Mouse (Mus musculus): ENCODE data around the gene Bri3bp.
"Not testable (repeated sequence)": the region's sequence is repeated elsewhere in the genome, so short reads cannot be mapped to it uniquely, and the experiment has no call there.

The Bri3bp gene

DNA sequence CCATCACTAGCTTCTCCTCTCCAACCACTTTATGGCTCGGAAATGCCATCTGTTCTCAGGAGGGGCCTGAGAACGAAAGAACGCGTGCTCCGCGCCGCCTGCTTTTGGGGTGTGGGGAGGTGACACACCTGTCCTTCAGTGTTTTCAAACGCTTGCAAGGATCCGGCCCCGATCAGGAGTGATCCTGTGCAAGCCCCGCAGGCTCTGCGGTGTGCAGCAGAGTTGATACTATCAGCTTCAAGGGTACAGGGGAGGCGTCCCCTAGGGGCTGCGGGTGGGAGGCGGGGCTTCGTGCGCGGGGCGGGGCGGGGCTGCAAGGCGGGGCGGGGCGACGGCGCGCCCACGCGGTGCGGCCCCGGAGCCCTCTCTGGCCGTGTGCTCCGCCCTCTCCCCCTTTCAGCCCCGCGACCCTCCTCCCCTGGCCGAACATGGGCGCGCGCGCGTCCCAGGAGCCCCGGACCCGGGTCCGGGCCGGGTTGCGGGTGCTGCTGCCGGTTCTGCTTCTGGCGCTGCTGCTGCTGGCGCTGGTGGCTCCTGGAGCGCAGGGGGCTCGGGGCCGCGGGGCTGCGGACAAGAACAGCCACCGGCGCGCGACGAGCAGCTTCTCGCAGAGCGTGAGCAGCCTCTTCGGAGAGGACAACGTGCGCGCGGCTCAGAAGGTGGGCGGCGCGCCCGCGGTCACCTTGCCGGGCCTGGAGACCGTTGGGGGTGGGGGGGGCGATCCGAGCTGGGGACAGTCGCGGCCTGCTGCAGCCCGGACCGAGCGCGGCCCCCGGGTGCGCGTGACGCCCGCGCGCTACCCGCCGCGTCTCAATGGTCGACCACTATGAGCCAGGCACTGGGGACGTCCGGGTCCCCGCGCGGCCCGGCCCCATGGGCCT lies at the start of gene Bri3bp:
Gene Bri3bp, plus strand, starts transcription at position 335 of the 881 bp plus-strand sequence.
- DNase-seq (ENCODE audit: low spot score) = no peak

DNA sequence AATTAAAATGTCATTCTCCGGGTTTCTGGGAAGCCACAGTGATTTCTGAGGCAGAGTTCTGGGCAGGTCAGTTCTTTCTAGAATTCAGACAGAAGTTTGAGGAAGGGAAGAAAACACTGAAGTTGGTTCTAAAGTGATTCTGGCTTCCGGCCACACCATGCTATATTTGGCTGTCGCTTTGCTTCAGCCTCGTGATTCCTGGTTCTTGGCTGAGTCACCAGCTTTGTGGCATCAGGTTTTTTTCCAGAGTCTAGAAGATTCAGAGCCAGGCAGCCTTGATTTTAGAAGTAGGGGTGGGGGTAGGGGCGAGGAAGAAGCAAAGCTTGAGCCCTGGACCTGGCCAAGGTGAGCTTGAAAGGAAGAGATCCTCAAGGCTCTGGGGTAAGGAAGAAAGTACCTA lies 49.8 kb upstream of the Bri3bp start:
- DNase-seq (ENCODE audit: low spot score) = peak; percentile 79

GRCm38 (mm10) chr5:125392176-125392575 lies 49.2 kb upstream of the Bri3bp start:
- DNase-seq (ENCODE audit: low spot score) = not testable (repeated sequence)

- no peak for DNase-seq (ENCODE audit: low spot score)
Observed at GRCm38 (mm10) chr5:125392618-125392976, 48.8 kb upstream of the Bri3bp start.

DNA sequence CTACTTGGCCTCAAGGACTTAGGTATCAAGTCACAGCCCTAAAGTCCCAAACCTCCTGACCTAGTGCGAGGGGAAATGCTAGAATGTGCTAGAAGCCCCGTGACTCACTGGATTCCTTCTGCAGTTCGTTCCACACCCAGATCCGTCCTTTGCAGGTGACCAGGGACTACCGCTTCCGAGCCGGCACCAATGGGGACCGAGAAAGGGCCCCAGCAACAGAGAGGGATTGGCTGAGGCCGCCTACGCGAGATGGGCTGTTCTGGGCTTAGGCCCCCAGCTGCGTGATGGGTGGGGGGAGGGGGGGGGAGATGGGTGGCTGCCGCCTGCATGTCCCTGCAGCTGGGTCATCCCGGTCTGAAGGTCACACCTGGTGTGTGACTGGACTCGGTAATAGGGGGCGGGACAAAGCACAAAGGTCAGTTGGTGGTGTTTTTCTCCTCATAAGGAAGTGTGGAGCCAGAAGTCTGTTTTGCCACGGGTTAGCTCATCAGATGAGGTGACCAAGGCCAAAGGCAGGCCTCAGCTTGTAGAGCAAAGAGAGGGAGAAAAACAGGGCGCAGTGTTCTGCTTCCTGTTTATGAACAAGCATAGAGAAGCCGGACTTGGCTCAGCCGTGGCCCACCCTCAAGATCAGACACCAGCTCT lies 48.3 kb upstream of the Bri3bp start:
- peak; percentile 96 for DNase-seq (ENCODE audit: low spot score)

DNA sequence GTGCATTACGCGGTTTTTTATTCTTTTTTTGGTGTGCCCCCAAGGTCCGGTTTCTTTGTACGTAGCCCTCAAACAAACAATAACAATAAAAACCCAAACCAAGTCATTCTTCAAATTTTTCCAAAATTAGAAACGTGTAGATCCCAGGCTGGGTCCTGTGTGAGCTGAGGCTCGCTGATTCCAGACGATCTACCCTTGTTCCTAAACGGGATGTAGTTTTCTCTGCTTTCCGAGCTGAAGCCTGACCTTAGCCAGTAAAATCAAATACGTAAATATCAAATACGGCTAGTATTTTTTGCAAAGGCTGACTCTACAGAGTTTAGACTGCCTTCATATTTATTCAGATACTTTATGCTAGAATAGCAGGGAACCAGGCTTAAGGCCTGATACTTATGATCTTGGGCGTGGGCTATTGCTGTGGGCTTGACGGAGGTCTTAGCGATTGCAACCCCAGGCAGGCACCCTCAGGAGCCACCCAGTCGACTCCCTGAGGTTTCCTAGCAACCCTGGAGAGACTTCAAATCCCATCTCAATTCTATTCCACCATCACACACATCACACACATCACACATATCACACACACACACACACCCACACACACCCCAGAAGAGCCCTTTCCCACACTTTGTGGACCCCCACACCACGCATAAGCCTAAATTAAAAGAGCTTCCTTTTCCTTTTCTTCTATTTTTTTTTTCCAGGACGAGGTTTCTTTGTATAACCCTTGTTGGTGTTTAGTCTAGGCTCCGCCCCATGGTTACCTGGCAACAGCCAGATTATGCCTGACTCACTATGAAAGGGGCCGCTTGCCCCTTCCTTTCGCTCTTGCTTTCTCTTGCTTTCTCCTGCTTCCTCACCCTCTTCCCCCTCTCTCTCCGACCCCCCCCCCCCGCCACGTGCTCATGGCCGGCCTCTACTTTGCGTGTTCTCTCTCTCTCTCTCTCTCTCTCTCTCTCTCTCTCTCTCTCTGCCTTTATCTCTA lies 47.5 kb upstream of the Bri3bp start:
- no peak for DNase-seq (ENCODE audit: low spot score)

DNA sequence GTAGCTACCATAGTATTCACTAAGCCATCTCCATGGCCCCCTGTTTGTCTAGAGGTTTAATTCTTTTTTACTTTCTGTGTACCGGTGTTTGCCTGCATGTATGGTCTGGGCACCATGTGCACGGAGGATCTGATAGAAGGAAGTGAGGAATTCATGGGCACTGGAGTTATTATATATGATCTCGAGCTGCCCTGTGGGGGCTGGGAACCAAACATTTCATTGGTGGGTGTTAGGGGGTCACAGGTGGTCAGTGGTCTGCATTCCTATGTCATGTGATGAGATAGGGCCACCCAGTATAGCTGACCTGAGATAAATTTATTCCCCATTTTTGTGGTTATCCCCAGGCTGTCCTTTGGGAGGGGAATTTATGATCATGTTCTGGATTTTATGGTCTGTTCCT lies 46.4 kb upstream of the Bri3bp start:
- no peak for DNase-seq (ENCODE audit: low spot score)

- no peak for DNase-seq (ENCODE audit: low spot score)
Observed at GRCm38 (mm10) chr5:125400903-125401302, 40.5 kb upstream of the Bri3bp start.

- no peak for DNase-seq (ENCODE audit: low spot score)
Observed at GRCm38 (mm10) chr5:125402476-125402875, 38.9 kb upstream of the Bri3bp start.

GRCm38 (mm10) chr5:125402991-125403390 lies 38.4 kb upstream of the Bri3bp start:
- no peak for DNase-seq (ENCODE audit: low spot score)

DNA sequence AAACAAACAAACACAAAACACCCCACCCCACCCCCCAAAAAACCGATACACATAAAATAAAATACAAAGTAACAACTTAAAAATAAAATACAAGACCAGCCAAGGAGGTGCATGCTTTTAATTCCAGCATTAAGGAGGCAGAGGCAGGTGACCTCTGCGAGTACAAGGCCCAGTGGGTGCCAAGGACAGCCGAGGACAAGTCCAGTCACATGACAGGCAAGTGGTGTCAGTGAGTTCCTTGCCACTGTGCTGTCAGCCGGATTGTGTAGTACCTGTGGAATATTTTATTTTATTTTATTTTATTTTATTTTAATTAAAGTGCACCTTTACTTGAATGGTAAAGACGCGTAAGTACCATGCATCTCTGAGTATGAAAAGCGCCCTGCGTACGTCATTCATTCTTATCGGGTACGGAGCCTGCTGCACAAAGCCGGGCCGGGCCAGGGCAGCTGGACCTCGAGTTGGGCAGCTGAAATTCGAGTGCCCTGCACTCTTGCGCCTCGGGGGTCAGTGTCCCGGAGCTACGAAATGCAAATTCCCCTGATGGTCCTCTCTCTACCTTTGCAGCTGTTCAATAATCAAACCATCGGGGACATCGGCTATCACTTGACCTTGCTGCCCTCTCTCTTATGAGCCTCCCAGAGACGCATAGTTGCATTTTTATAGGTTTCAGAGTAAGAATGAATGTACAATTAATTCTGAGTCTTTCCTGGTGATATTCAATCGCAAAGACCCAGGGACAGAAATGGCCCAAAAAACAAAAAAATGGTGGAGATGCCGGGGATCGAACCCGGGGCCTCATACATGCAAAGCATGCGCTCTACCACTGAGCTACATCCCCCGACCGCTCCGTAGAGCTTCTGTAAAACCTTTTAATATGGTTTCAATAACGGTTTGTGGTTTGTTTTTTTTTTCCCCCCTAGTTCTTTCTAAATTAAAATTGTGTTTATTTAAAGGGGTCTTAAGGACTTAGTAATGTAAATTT lies 37.6 kb upstream of the Bri3bp start:
- no peak for DNase-seq (ENCODE audit: low spot score)

GRCm38 (mm10) chr5:125404536-125404902 lies 36.8 kb upstream of the Bri3bp start:
- DNase-seq (ENCODE audit: low spot score) = no peak

DNA sequence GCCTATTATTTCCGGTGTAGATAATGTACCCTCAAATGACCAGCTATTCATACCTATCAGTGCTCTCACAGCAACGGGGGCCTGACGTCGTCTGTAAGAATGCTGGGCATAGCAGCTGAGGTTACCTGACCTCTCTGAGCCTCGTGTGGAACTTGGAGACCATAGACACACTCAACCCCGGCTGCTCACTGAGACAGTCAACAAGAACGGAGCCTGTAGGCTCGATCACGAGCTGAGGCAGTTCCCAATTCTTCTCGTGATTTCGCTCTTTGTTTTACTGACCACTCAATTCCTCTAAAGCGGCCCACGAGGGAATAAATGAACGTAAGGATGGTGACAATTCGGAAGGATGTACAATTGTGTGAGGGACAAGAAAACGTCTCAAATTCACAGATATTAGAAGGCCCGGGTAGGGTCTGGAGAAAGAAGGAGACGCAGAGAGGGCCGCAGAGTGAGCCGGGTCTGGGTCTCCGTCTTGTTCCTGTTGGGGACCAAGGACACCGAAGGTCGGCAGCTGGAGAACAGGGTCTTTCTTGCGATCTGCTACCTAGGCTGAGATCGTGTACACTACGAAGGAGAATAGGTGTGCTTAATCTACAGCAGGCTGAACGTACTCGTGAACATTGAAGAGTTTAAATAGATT lies 36.3 kb upstream of the Bri3bp start:
- no peak for DNase-seq (ENCODE audit: low spot score)

GRCm38 (mm10) chr5:125405546-125406248 lies 35.7 kb upstream of the Bri3bp start:
- peak; percentile 82 for DNase-seq (ENCODE audit: low spot score)

GRCm38 (mm10) chr5:125406322-125407016 lies 34.9 kb upstream of the Bri3bp start:
- DNase-seq (ENCODE audit: low spot score) = no peak

DNA sequence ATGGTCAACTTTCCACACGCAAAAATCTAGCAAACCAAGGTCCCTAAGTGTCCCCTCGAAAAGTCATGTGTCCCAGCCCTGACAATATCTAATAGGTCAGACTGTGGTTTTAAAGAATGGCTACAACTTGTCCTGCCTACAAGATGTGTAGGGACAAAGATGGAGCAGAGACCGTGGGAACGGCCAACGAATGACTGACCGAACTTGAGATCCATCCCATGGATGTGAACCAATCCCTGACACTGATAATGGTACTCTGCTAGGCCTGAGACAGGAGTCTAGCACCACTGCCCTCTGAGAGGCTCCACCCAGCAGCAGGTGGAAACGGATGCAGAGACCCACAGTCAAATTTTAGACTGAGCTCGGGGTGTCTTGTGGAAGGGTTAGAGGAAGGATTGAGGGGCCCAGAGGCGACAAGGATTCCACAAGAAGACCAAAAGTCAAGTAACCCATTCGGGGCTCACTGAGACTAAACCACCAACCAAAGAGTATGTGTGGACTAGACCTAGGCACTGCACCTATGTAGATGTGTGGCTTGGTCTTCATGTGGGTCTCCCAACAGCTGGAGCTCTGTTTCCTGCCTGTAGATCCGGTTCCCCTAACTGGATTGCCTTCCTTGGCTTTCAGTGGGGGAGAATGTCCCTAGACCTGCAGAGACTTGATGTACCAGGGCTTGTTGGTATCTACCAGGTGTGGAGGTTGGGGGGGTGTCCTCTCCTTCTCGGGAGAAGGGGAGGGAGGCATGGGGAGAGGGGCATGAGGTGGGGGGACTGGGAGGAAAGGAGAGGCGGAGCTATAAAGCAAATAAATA lies 34.1 kb upstream of the Bri3bp start:
- no peak for DNase-seq (ENCODE audit: low spot score)

GRCm38 (mm10) chr5:125407910-125408575 lies 33.3 kb upstream of the Bri3bp start:
- DNase-seq (ENCODE audit: low spot score) = no peak

DNA sequence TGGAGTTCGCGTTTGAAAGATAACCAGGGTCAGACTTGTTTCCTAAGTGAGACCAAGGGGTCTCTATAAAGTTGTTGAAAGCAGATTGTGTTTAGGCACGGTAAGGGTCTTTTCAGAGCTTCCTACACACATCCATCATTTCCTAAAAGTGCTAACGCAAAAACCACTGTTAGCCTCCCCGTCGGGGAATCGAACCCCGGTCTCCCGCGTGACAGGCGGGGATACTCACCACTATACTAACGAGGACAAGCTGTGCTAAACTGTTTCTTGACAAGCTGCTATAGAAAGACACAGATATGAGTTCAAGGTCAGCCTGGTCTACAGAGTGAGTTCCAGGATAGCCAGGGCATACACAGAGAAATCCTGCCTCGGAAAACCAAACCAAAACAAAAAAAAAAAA lies 32.5 kb upstream of the Bri3bp start:
- peak; percentile 70 for DNase-seq (ENCODE audit: low spot score)
